Mouse (Mus musculus): ENCODE measurements around the gene Acmsd. TPM values are rescaled to one million over a fixed set of nuclear protein-coding genes. Genes with fewer than 3 reads are reported as not detected.
"Not testable (repeated sequence)": the region's sequence is repeated elsewhere in the genome, so short reads cannot be mapped to it uniquely, and the experiment has no call there.

Acmsd gene
- polyA plus RNA-seq, 1 experiment from 2014 or later: 0.46 TPM

DNA sequence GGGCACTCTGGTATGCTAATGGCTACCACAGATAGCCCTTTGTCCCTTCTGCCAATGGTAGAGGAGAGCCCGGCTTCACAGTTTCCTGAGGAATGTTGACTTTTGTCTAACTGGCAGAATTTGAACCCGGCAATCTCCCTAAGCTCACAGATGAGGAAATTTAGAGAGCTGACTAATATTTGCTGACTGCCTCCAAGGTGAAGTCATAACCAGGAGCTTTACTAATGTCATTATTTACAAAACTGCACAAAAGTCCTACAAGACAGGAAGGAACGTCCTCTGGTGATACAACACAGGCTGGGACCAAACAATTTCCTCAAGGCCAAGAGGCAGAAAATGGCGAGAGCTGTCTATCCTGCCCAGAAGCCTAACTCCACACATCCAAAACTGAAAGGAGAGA, 26.6 kb downstream of the Acmsd start:
- H3K36me3 ChIP-seq (replicated peaks): no peaks in the 10 kb centered on the region
- no peak overlapping the region for H3K4me3 ChIP-seq
- 87% methylated on average over 4 of the region's 4 CpGs for WGBS
- H3K4me1 ChIP-seq: no peaks in the 10 kb centered on the region
- H3K27me3 ChIP-seq (ENCODE audit: poor library complexity, severe bottlenecking): no peaks in the 10 kb centered on the region
- DNase-seq (ENCODE audit: extremely low spot score, low spot score): no peak
- H3K9me3 ChIP-seq: no peaks in the 10 kb centered on the region
- peak overlapping the region; percentile 31; the same call in 1 of the 2 replicates for H3K27ac ChIP-seq

DNA sequence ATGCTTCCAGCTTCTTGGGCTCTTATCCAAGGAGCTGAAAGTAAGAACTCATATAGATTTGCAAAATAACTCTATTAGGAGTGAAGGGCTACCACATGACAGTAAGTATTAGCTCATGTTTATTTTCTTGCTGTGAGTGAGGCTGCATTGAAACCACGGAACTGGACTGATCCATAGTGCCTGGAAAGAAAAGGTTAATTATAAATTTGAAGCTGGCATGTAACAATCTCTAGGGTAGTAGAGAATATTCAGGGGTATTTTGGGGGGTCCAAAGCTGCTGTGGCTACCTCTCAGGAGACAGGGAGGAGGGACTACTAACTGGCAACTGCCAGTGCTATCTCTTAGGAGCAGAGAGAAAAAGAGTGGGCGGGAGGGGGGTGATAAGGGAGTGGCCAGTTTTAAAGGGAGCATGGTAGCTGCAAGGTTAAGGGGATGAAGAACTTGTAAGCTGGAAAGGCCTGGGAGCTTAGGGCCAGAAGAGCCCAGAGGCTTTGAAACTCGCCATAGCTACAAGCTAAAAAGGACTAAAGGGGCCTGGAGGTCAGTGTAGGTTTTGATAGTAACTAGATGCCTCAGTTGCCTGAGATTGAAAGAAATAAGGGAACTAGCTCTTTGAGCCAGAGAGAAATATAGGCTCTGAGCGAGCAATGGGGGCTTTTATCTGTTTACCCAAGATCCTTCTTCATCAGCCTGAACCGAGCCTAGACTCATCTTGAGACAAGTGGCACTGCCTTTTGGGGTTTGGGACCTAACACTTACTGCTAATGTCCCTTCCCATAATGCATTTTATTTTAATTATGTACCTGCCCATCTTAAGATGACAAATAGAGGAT, 27.3 kb downstream of the Acmsd start:
- Histone ChIP-seq H3K27ac (peak overlapping the region; percentile 31; the same call in 1 of the 2 replicates), H3K27me3 (ENCODE audit: poor library complexity, severe bottlenecking) (no peaks in the 10 kb centered on the region), H3K9me3 (no peaks in the 10 kb centered on the region), H3K36me3 (replicated peaks) (no peaks in the 10 kb centered on the region), H3K4me1 (no peaks in the 10 kb centered on the region), H3K4me3 (no peak overlapping the region)
- WGBS: 76% methylated on average over 5 of the region's 5 CpGs
- no peak for DNase-seq (ENCODE audit: extremely low spot score, low spot score)

DNA sequence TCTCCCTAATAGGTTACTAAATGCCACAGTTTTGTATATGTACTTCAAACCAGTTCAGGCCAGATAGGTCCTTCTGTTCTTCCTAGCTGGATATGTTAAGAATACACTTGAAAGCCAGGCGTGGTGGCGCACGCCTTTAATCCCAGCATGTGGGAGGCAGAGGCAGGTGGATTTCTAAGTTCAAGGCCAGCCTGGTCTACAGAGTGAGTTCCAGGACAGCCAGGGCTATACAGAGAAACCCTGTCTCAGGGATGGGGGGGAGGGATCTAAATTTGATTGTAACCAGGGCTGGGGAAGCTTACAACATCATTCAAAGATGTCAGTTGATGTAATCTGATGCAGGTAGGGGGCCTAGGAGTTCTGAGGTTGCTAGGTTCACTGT, 27.9 kb downstream of the Acmsd start:
- not testable (repeated sequence) for H3K9me3 ChIP-seq; H3K27me3 ChIP-seq (ENCODE audit: poor library complexity, severe bottlenecking); H3K4me1 ChIP-seq; H3K4me3 ChIP-seq; H3K36me3 ChIP-seq (replicated peaks); DNase-seq (ENCODE audit: extremely low spot score, low spot score); H3K27ac ChIP-seq
- 87% methylated on average over 3 of the region's 3 CpGs for WGBS

DNA sequence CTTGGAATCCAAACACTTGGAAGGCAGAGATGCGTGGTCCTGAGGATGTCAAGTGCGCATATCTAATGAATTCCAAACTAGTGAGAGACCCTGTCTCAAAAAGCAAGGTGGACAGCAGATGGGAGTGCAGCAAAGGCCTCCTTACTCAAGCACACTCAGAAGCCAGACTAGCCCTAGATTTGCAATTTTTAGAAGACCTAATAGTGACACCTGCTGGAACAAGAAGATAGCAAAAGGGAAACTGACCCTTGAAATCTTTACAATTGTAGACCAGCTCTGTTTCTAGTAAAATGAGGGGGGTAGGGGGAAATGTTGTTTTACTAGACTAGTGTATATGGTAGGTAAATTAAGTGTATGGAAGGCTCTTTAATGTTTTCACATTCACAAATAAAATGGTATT, 36.3 kb downstream of the Acmsd start:
- WGBS: 64% methylated on average over 2 of the region's 2 CpGs
- DNase-seq (ENCODE audit: extremely low spot score, low spot score): no peak

DNA sequence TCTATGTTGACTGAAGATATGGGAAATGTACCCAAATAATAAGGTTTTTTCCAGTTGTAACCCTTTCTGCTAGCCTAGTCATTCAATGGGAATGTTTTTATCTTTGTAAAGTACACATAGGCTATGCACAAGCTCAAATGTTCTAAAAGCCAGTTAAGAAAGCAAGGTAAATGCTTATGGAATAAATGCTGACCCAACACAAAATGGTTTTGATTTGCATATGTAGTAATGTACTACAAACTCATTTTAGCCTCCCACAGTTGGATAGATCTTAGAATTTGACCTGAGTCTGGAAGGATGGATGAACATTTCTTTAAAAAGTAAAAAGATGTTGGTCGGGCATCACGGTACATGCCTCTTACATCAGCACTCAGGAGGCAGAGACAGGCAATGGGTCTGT, 37.5 kb downstream of the Acmsd start:
- no peak for DNase-seq (ENCODE audit: extremely low spot score, low spot score)
- 94% methylated on average over 2 of the region's 2 CpGs for WGBS
- Histone ChIP-seq H3K27me3 (ENCODE audit: poor library complexity, severe bottlenecking) (no peaks in the 10 kb centered on the region), H3K4me3 (no peak overlapping the region), H3K27ac (no peak overlapping the region), H3K36me3 (replicated peaks) (no peaks in the 10 kb centered on the region), H3K9me3 (no peaks in the 10 kb centered on the region), H3K4me1 (no peaks in the 10 kb centered on the region)

More for the DNA sequence above, 36.3 kb downstream of the Acmsd start:
- Histone ChIP-seq H3K36me3 (replicated peaks) (no peaks in the 10 kb centered on the region), H3K4me1 (no peaks in the 10 kb centered on the region), H3K27me3 (ENCODE audit: poor library complexity, severe bottlenecking) (no peaks in the 10 kb centered on the region), H3K4me3 (no peak overlapping the region), H3K9me3 (no peaks in the 10 kb centered on the region), H3K27ac (no peak overlapping the region)

DNA sequence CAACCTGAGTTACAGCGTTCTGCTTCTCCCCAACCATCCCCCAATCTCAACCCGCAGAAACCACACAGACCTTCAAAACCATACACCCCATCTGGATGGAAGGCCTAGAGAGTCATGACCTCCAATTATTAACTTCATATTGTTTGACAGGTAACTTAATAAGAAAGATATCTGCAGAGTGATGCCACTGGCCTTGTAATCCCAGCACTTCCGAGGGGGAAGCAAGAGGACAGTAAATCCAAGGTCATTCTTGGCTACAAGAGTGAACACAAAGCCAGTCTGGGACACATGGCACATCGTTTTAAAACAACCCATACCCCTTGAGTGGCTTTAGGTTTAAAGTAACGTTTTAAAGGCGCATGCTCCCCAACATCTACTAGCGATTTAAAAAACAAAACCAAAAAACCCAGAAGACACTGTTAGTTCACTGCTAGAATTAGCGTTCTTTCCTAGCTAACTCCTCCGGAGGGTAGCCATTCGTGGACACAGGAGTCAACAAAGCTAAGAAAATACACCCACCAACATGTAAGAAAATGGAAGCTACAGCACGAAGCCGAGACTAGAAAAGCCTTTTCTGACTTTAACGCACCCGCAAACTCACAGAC, 44.1 kb downstream of the Acmsd start:
- Histone ChIP-seq H3K27ac (peak overlapping the region; percentile 97), H3K36me3 (replicated peaks) (peaks cover 10% of the 10 kb centered on the region), H3K27me3 (ENCODE audit: poor library complexity, severe bottlenecking) (no peaks in the 10 kb centered on the region), H3K9me3 (no peaks in the 10 kb centered on the region), H3K4me1 (peaks cover 28% of the 10 kb centered on the region), H3K4me3 (peak overlapping the region; percentile 97)
- WGBS: 2% methylated on average over 14 of the region's 14 CpGs
- DNase-seq (ENCODE audit: extremely low spot score, low spot score): peak; percentile 17

DNA sequence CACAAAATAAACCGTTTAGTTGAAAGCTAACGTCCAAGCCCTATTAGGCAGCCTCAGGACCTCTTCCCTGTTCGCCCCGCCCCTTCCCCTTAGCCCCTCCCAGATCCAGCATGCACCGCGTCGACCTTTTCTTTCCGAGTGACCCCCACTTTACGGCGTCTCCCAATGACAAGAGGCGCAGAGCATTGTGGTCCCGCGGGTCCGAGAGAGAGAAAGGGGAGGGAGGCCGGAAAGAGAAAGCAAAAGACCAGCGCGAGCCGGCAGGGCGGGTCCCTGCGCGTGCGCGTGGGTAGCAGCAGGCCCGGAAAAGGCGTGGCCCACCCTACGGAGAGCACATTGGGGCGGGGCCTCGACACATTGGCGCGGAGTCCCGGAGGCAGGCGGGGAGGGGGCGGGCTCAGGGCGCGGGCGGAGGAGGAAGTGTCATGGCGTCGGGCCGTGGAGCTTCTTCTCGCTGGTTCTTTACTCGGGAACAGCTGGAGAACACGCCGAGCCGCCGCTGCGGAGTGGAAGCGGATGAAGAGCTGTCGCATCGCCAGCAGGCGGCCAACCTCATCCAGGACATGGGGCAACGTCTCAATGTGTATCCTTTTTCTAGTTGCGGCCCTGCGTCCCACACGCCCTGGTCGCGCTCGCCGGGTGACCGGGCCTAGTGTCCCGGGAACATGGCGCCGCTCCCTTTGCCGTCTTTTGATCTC, 44.7 kb downstream of the Acmsd start, which contains the start of gene Ccnt2:
Gene Ccnt2 (plus strand): TSS at position 362 of the 698 bp plus-strand sequence.
- DNase-seq (ENCODE audit: extremely low spot score, low spot score): peak; percentile 99
- Histone ChIP-seq H3K27ac (peak within 1 kb of the TSS; percentile 97), H3K36me3 (replicated peaks) (peaks cover 16% of the 10 kb centered on the region), H3K4me1 (peaks cover 33% of the 10 kb centered on the region), H3K27me3 (ENCODE audit: poor library complexity, severe bottlenecking) (no peaks in the 10 kb centered on the region), H3K4me3 (peak within 1 kb of the TSS; percentile 97), H3K9me3 (no peaks in the 10 kb centered on the region)
- WGBS: under 1% methylated on average over 63 of the region's 63 CpGs

DNA sequence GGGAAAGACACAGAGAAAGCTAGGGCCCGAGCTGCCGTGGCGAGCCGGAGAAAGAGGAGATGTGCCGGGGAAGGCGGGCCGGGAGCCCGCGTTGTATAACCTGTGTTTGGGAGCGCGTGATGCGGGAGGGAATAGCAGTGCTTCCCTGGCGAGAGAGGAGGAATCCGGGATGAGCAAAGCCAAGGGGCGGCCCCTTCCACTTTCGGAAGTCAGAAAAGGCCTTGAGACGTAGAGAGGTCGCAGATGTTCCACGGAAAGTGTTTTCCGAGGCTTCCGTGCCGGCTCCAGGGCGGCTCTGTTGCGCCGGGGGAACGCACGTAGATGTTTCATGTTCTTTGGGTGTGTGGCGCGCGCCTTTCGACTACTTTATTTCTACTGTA, 45.3 kb downstream of the Acmsd start:
- 0% methylated on average over 31 of the region's 31 CpGs for WGBS
- DNase-seq (ENCODE audit: extremely low spot score, low spot score): no peak

DNA sequence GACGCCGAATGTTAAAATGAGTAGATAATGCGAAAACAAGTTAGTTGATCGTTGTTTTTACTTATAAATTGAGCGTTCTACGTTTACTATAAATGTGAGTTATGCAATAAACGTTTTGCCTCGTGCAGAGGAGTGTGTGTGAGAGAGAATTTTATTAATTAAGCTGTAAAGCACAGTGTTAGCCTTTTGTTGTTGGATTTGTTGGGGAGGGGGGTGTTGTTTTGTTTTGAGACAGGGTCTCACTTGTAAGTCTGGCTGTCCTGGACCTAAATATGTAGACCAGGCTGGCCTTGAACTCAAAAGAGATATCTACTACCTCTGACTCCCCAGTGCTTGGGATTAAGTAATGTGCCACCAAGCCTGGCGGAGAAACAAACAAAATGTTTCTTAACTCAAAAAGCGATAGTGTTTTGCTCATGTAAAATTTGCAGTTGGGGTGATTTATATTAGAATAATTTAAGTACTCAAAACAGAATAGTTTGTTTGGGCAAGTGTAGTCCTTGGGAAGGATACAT, 46.0 kb downstream of the Acmsd start:
- Histone ChIP-seq H3K27ac (peak overlapping the region; percentile 97), H3K9me3 (no peaks in the 10 kb centered on the region), H3K4me3 (peak overlapping the region; percentile 97), H3K4me1 (peaks cover 46% of the 10 kb centered on the region), H3K27me3 (ENCODE audit: poor library complexity, severe bottlenecking) (no peaks in the 10 kb centered on the region), H3K36me3 (replicated peaks) (peaks cover 21% of the 10 kb centered on the region)
- 15% methylated on average over 10 of the region's 10 CpGs for WGBS
- no peak for DNase-seq (ENCODE audit: extremely low spot score, low spot score)

More for the DNA sequence above, 45.3 kb downstream of the Acmsd start:
- peaks cover 38% of the 10 kb centered on the region for H3K4me1 ChIP-seq
- no peaks in the 10 kb centered on the region for H3K9me3 ChIP-seq
- H3K4me3 ChIP-seq: peak overlapping the region; percentile 97
- peak overlapping the region; percentile 97 for H3K27ac ChIP-seq
- peaks cover 21% of the 10 kb centered on the region for H3K36me3 ChIP-seq (replicated peaks)
- no peaks in the 10 kb centered on the region for H3K27me3 ChIP-seq (ENCODE audit: poor library complexity, severe bottlenecking)

DNA sequence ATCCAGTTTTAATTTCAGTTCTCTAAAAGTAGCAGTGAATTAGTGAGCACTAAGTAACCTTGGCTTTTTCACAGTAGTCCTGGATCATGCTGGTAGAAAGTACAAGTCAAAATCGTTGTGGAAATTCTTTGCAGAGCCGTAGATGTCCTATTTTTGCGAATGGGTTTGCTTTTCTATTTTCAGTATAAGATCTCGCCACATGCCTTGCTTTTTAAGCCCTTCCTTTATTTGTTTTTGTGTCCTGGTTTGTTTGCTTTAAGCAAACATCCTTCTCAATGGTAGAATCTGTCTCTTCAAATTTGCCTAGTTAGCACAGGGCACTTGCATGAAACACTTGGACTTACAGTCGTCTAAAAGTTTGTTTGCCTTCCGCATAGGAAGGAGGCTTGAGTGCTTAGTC, 47.0 kb downstream of the Acmsd start:
- WGBS: 81% methylated on average over 6 of the region's 6 CpGs
- no peak for DNase-seq (ENCODE audit: extremely low spot score, low spot score)
- Histone ChIP-seq H3K27ac (no peak overlapping the region), H3K36me3 (replicated peaks) (peaks cover 21% of the 10 kb centered on the region), H3K4me1 (peaks cover 56% of the 10 kb centered on the region), H3K27me3 (ENCODE audit: poor library complexity, severe bottlenecking) (no peaks in the 10 kb centered on the region), H3K9me3 (no peaks in the 10 kb centered on the region), H3K4me3 (peak overlapping the region; percentile 97)

DNA sequence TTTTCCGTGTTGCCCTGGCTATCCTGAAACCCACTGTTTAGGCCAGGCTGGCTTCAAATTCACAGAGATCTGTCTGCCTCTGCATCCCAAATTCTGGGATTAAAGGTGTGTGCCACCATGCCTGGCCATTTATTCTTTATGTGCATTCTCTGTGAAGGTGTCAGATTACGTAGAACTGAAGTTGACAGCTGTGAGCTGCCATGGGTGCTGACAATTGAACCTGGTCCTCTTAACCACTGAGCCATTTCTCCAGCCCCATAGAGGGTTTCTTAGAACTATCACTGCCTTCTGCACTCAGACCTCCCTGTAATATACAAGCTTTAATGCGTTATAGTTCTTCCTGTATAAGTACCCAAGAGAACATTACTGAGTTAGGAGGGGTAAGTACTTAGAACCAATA, 49.4 kb downstream of the Acmsd start:
- no peak for DNase-seq (ENCODE audit: extremely low spot score, low spot score)
- H3K27me3 ChIP-seq (ENCODE audit: poor library complexity, severe bottlenecking): no peaks in the 10 kb centered on the region
- no peak overlapping the region for H3K27ac ChIP-seq
- H3K36me3 ChIP-seq (replicated peaks): peaks cover 27% of the 10 kb centered on the region
- no peaks in the 10 kb centered on the region for H3K9me3 ChIP-seq
- peaks cover 59% of the 10 kb centered on the region for H3K4me1 ChIP-seq
- 80% methylated on average over 3 of the region's 3 CpGs for WGBS
- H3K4me3 ChIP-seq: no peak overlapping the region

DNA sequence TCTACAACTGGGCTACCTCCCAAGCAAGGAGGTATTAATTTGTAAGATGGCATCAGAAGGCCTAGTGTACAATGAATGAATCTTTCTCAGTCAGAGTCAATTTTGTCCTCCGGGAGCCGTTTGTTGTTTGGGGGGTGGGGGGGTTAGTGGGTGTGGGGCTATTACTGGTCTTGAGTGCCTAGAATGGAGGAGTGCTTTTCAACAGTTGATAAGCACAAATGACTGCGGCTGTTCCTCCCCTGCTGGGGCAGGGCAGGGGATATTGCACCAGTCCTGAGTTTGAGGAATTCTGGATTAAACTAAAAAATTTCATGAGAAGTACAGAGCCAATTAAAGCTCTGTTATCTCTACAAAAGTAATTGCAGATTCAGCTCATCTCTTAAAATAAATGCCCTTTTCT, 50.9 kb downstream of the Acmsd start:
- Histone ChIP-seq H3K36me3 (replicated peaks) (peaks cover 31% of the 10 kb centered on the region), H3K27ac (no peak overlapping the region), H3K4me1 (peaks cover 62% of the 10 kb centered on the region), H3K27me3 (ENCODE audit: poor library complexity, severe bottlenecking) (no peaks in the 10 kb centered on the region), H3K4me3 (no peak overlapping the region), H3K9me3 (no peaks in the 10 kb centered on the region)
- 33% methylated on average over 3 of the region's 3 CpGs for WGBS
- DNase-seq (ENCODE audit: extremely low spot score, low spot score): no peak
